Mouse (Mus musculus) limb, embryonic 13.5 days (tissue): ENCODE measurements around the gene Gria2. TPM values are rescaled to one million over a fixed set of nuclear protein-coding genes. Genes with fewer than 3 reads are reported as not detected.

Experiments
- ATAC-seq: fragments of 200-750 bp; cut with Nextera tagmentation; 2 replicates; pipeline ENCODE4 v1.8.0; 2017; ENCODE audit warnings: low read depth, moderate number of reproducible peaks, moderate TSS enrichment; ENCODE audit not compliant: low FRiP score
- H3K27ac ChIP-seq: fragments of 300-500 bp; sonication (generic); 2 replicates; pipeline ENCODE4 v1.5.1; 2015; ENCODE audit warnings: inconsistent platforms, mild to moderate bottlenecking, moderate library complexity
- H3K27me3 ChIP-seq: fragments of 300-500 bp; sonication (generic); 2 replicates; pipeline ENCODE4 v1.6.1; 2015; ENCODE audit warnings: mild to moderate bottlenecking, inconsistent platforms
- H3K36me3 ChIP-seq: fragments of 300-500 bp; sonication (generic); 2 replicates; pipeline ENCODE4 v1.6.1; 2015; ENCODE audit warnings: inconsistent platforms, mild to moderate bottlenecking, moderate library complexity
- H3K4me1 ChIP-seq: fragments of 300-500 bp; sonication (generic); 2 replicates; pipeline ENCODE4 v1.6.1; 2015; ENCODE audit warnings: inconsistent platforms
- H3K4me2 ChIP-seq: fragments of 300-500 bp; sonication (generic); replicated peaks from 2 replicates; pipeline ENCODE4 v1.6.1; 2015; ENCODE audit warnings: inconsistent platforms, mild to moderate bottlenecking, moderate library complexity
- H3K4me3 ChIP-seq: fragments of 300-500 bp; sonication (generic); 2 replicates; pipeline ENCODE4 v1.5.1; 2015; ENCODE audit warnings: moderate library complexity, mild to moderate bottlenecking, inconsistent platforms
- H3K9ac ChIP-seq: fragments of 300-500 bp; sonication (generic); 2 replicates; pipeline ENCODE4 v1.6.1; 2015; ENCODE audit warnings: mild to moderate bottlenecking, inconsistent platforms
- H3K9me3 ChIP-seq: fragments of 300-500 bp; sonication (generic); 2 replicates; pipeline ENCODE4 v1.6.1; 2016; ENCODE audit warnings: inconsistent platforms
- WGBS: fragments of 180-500 bp; shearing (Covaris S2); methylation state at CpG from one replicate; pipeline ENCODE4 v1.1.7; 2015; 5-methylcytosine and 5-hydroxymethylcytosine counted together
- microRNA-seq: library from miRNA; unstranded; fragments of <30 nt; microRNA quantifications from one replicate; pipeline ENCODE4, GENCODE M21; 2016
- polyA plus RNA-seq: library from polyadenylated mRNA; unstranded; fragments of >200 nt; fragmentation: Nextera tagmentation; extraction: Ambion mirVana; gene quantifications from 2 replicates; pipeline ENCODE4 v1.2.1, GENCODE M21; 2015

Gene Gria2
- polyA plus RNA-seq, 1 experiment from 2014 or later: 3.3 TPM

GRCm38 (mm10) chr3:80661838-80662237 lies 140.8 kb downstream of the Gria2 start:
- 77% methylated on average over 3 of the region's 3 CpGs for WGBS
- ATAC-seq: no peak
- H3K27me3 ChIP-seq: no peaks in the 10 kb centered on the region
- H3K4me3 ChIP-seq: no peak overlapping the region
- H3K9ac ChIP-seq: no peak overlapping the region
- no peaks in the 10 kb centered on the region for H3K9me3 ChIP-seq
- no peaks in the 10 kb centered on the region for H3K36me3 ChIP-seq
- no peaks in the 10 kb centered on the region for H3K4me1 ChIP-seq
- H3K4me2 ChIP-seq: no peak overlapping the region
- no peak overlapping the region for H3K27ac ChIP-seq

GRCm38 (mm10) chr3:80652213-80652612 lies 150.4 kb downstream of the Gria2 start:
- WGBS: 80% methylated on average over 5 of the region's 5 CpGs

More at GRCm38 (mm10) chr3:80652213-80652612, 150.4 kb downstream of the Gria2 start:
- H3K9ac ChIP-seq: no peak overlapping the region
- H3K4me2 ChIP-seq: no peak overlapping the region
- H3K9me3 ChIP-seq: no peaks in the 10 kb centered on the region
- no peak overlapping the region for H3K4me3 ChIP-seq
- H3K36me3 ChIP-seq: no peaks in the 10 kb centered on the region
- H3K27me3 ChIP-seq: no peaks in the 10 kb centered on the region
- no peak for ATAC-seq
- H3K27ac ChIP-seq: no peak overlapping the region
- H3K4me1 ChIP-seq: no peaks in the 10 kb centered on the region

Small RNAs within 50 kb of the gene (microRNA-seq; reads per million reads assigned to microRNA genes)
- gene Gm25749: not detected

Other genes with a start within 250 kb of the Gria2 start
- gene Glrb, start 110.8 kb upstream of the Gria2 start, polyA plus RNA-seq: 21.4 and 22.7 TPM in 2 replicates
- 48.9 and 54.4 TPM in 2 replicates for gene Pdgfc, start 233.6 kb upstream of the Gria2 start, polyA plus RNA-seq